Mouse (Mus musculus) neural tube, embryonic 13.5 days (tissue): ENCODE results near the gene Ttll4. TPM values are rescaled to one million over a fixed set of nuclear protein-coding genes. Genes with fewer than 3 reads are reported as not detected.

Experiments used
- ATAC-seq: fragments of 200-750 bp; cut with Nextera tagmentation; 2 replicates; pipeline ENCODE4 v1.8.0; 2017; ENCODE audit warnings: low read depth, mild to moderate bottlenecking, moderate TSS enrichment, moderate library complexity
- H3K27ac ChIP-seq: fragments of 300-500 bp; sonication (generic); replicated peaks from 2 replicates; pipeline ENCODE4 v1.5.1; 2015; ENCODE audit warnings: moderate library complexity, mild to moderate bottlenecking, inconsistent platforms
- H3K27me3 ChIP-seq: fragments of 300-500 bp; sonication (generic); 2 replicates; pipeline ENCODE4 v1.6.1; 2015; ENCODE audit warnings: mild to moderate bottlenecking, inconsistent platforms
- H3K36me3 ChIP-seq: fragments of 300-500 bp; sonication (generic); 2 replicates; pipeline ENCODE4 v1.6.1; 2015; ENCODE audit warnings: mild to moderate bottlenecking, inconsistent platforms
- H3K4me1 ChIP-seq: fragments of 300-500 bp; sonication (generic); replicated peaks from 2 replicates; pipeline ENCODE4 v1.6.1; 2015; ENCODE audit warnings: inconsistent platforms
- H3K4me2 ChIP-seq: fragments of 300-500 bp; sonication (generic); 2 replicates; pipeline ENCODE4 v1.6.1; 2015; ENCODE audit warnings: inconsistent platforms, mild to moderate bottlenecking, moderate library complexity
- H3K4me3 ChIP-seq: fragments of 300-500 bp; sonication (generic); 2 replicates; pipeline ENCODE4 v1.5.1; 2015; ENCODE audit warnings: mild to moderate bottlenecking, inconsistent platforms
- H3K9ac ChIP-seq: fragments of 300-500 bp; sonication (generic); 2 replicates; pipeline ENCODE4 v1.6.1; 2015; ENCODE audit warnings: moderate library complexity, mild to moderate bottlenecking, inconsistent platforms
- H3K9me3 ChIP-seq: fragments of 300-500 bp; sonication (generic); 2 replicates; pipeline ENCODE4 v1.6.1; 2016; ENCODE audit warnings: inconsistent platforms
- WGBS: fragments of 180-500 bp; shearing (Covaris S2); methylation state at CpG from one replicate; pipeline ENCODE4 v1.1.7; 2015; 5-methylcytosine and 5-hydroxymethylcytosine counted together
- polyA plus RNA-seq: library from polyadenylated mRNA; unstranded; fragments of >200 nt; fragmentation: Nextera tagmentation; extraction: Ambion mirVana; gene quantifications from 2 replicates; pipeline ENCODE4 v1.2.1, GENCODE M21; 2015

Ttll4 gene
- polyA plus RNA-seq, 1 experiment from 2014 or later = 7.7 TPM

GRCm38 (mm10) chr1:74736977-74737376, 75.4 kb downstream of the Ttll4 start:
- Histone ChIP-seq H3K4me2 (no peak overlapping the region), H3K36me3 (no peaks in the 10 kb centered on the region), H3K4me3 (no peak overlapping the region), H3K9me3 (no peaks in the 10 kb centered on the region), H3K9ac (no peak overlapping the region), H3K4me1 (no peaks in the 10 kb centered on the region), H3K27me3 (no peaks in the 10 kb centered on the region), H3K27ac (no peak overlapping the region)
- 90% methylated on average over 12 of the region's 12 CpGs for WGBS
- ATAC-seq = no peak

GRCm38 (mm10) chr1:74737500-74737899, 76.0 kb downstream of the Ttll4 start:
- no peaks in the 10 kb centered on the region for H3K36me3 ChIP-seq
- H3K4me2 ChIP-seq = no peak overlapping the region
- whole genome bisulfite sequencing = 89% methylated on average over 7 of the region's 7 CpGs
- H3K9ac ChIP-seq = no peak overlapping the region
- H3K4me1 ChIP-seq = no peaks in the 10 kb centered on the region
- no peak for ATAC-seq
- H3K9me3 ChIP-seq = no peaks in the 10 kb centered on the region
- no peak overlapping the region for H3K27ac ChIP-seq
- H3K27me3 ChIP-seq = no peaks in the 10 kb centered on the region
- no peak overlapping the region for H3K4me3 ChIP-seq

GRCm38 (mm10) chr1:74740846-74741245, 79.3 kb downstream of the Ttll4 start:
- Histone ChIP-seq H3K27ac (no peak overlapping the region), H3K9ac (no peak overlapping the region), H3K4me2 (no peak overlapping the region), H3K9me3 (no peaks in the 10 kb centered on the region), H3K4me1 (no peaks in the 10 kb centered on the region), H3K36me3 (no peaks in the 10 kb centered on the region), H3K4me3 (no peak overlapping the region), H3K27me3 (no peaks in the 10 kb centered on the region)
- 78% methylated on average over 7 of the region's 7 CpGs for WGBS
- ATAC-seq = no peak

- Histone ChIP-seq H3K27ac (no peak overlapping the region), H3K36me3 (no peaks in the 10 kb centered on the region), H3K4me1 (peaks cover 5% of the 10 kb centered on the region; the same call in 1 of the 2 replicates), H3K9ac (no peak overlapping the region), H3K4me3 (no peak overlapping the region), H3K27me3 (peaks cover 24% of the 10 kb centered on the region), H3K4me2 (no peak overlapping the region), H3K9me3 (no peaks in the 10 kb centered on the region)
- 78% methylated on average over 5 of the region's 5 CpGs for WGBS
- ATAC-seq = no peak
Measured at GRCm38 (mm10) chr1:74747335-74747734, 85.8 kb downstream of the Ttll4 start.

- peak within 1 kb of the TSS; percentile 39; the same call in 1 of the 2 replicates for H3K9ac ChIP-seq
- peaks cover 24% of the 10 kb centered on the region for H3K27me3 ChIP-seq
- H3K4me2 ChIP-seq = peak within 1 kb of the TSS; percentile 48
- H3K4me3 ChIP-seq = peak within 1 kb of the TSS; percentile 2; the same call in 1 of the 2 replicates
- H3K36me3 ChIP-seq = no peaks in the 10 kb centered on the region
- H3K4me1 ChIP-seq = peaks cover 5% of the 10 kb centered on the region; the same call in 1 of the 2 replicates
- no peaks in the 10 kb centered on the region for H3K9me3 ChIP-seq
- H3K27ac ChIP-seq = no peak within 1 kb of the TSS
- ATAC-seq = no peak
- WGBS = 13% methylated on average over 30 of the region's 30 CpGs
Measured at GRCm38 (mm10) chr1:74748643-74749271, 87.2 kb downstream of the Ttll4 start, which contains the start of gene Prkag3. Gene Prkag3, minus strand, starts transcription at chr1:74749221.

GRCm38 (mm10) chr1:74749301-74749700, 87.8 kb downstream of the Ttll4 start:
- no peak overlapping the region for H3K27ac ChIP-seq
- no peak overlapping the region for H3K9ac ChIP-seq
- WGBS = 76% methylated on average over 7 of the region's 7 CpGs
- ATAC-seq = no peak
- no peak overlapping the region for H3K4me3 ChIP-seq
- H3K4me1 ChIP-seq = peaks cover 5% of the 10 kb centered on the region; the same call in 1 of the 2 replicates
- H3K27me3 ChIP-seq = peaks cover 24% of the 10 kb centered on the region
- H3K4me2 ChIP-seq = no peak overlapping the region
- H3K36me3 ChIP-seq = no peaks in the 10 kb centered on the region
- no peaks in the 10 kb centered on the region for H3K9me3 ChIP-seq

GRCm38 (mm10) chr1:74750683-74751082, 89.1 kb downstream of the Ttll4 start:
- 84% methylated on average over 4 of the region's 4 CpGs for WGBS

GRCm38 (mm10) chr1:74752150-74752549, 90.6 kb downstream of the Ttll4 start:
- H3K4me2 ChIP-seq = no peak overlapping the region
- peaks cover 21% of the 10 kb centered on the region for H3K27me3 ChIP-seq
- H3K9ac ChIP-seq = no peak overlapping the region
- ATAC-seq = no peak
- peaks cover 5% of the 10 kb centered on the region; the same call in 1 of the 2 replicates for H3K4me1 ChIP-seq
- no peak overlapping the region for H3K4me3 ChIP-seq
- 83% methylated on average over 8 of the region's 8 CpGs for WGBS
- no peaks in the 10 kb centered on the region for H3K36me3 ChIP-seq
- no peak overlapping the region for H3K27ac ChIP-seq
- no peaks in the 10 kb centered on the region for H3K9me3 ChIP-seq

More at GRCm38 (mm10) chr1:74750683-74751082, 89.1 kb downstream of the Ttll4 start:
- Histone ChIP-seq H3K9me3 (no peaks in the 10 kb centered on the region), H3K4me1 (peaks cover 5% of the 10 kb centered on the region; the same call in 1 of the 2 replicates), H3K9ac (no peak overlapping the region), H3K36me3 (no peaks in the 10 kb centered on the region), H3K4me2 (no peak overlapping the region), H3K27me3 (peaks cover 24% of the 10 kb centered on the region), H3K27ac (no peak overlapping the region), H3K4me3 (no peak overlapping the region)
- ATAC-seq = no peak

GRCm38 (mm10) chr1:74752833-74753232, 91.3 kb downstream of the Ttll4 start:
- H3K36me3 ChIP-seq = no peaks in the 10 kb centered on the region
- no peak overlapping the region for H3K4me2 ChIP-seq
- no peak overlapping the region for H3K4me3 ChIP-seq
- no peak overlapping the region for H3K27ac ChIP-seq
- no peak for ATAC-seq
- no peaks in the 10 kb centered on the region for H3K9me3 ChIP-seq
- H3K4me1 ChIP-seq = peaks cover 5% of the 10 kb centered on the region; the same call in 1 of the 2 replicates
- peaks cover 14% of the 10 kb centered on the region for H3K27me3 ChIP-seq
- 97% methylated on average over 3 of the region's 3 CpGs for WGBS
- H3K9ac ChIP-seq = no peak overlapping the region

Other genes starting within 250 kb of the Ttll4 start
- 46.8 and 48.9 TPM in 2 replicates for gene Cnot9, start 155.7 kb upstream of the Ttll4 start, polyA plus RNA-seq
- gene Plcd4, start 118.9 kb upstream of the Ttll4 start, polyA plus RNA-seq = 6.5 and 8.7 TPM in 2 replicates
- 24.1 and 25.0 TPM in 2 replicates for gene Usp37, start 117.5 kb upstream of the Ttll4 start, polyA plus RNA-seq
- 6.7 and 7.5 TPM in 2 replicates for gene Zfp142, start 73.5 kb upstream of the Ttll4 start, polyA plus RNA-seq
- gene Bcs1l, start 73.5 kb upstream of the Ttll4 start, polyA plus RNA-seq = 21.7 and 22.2 TPM in 2 replicates
- gene Rnf25, start 60.3 kb upstream of the Ttll4 start, polyA plus RNA-seq = 42.7 and 44.6 TPM in 2 replicates
- gene Stk36, start 60.3 kb upstream of the Ttll4 start, polyA plus RNA-seq = 16.5 and 19.7 TPM in 2 replicates
- gene Cyp27a1, start 51.8 kb downstream of the Ttll4 start, polyA plus RNA-seq = 2.9 and 4.0 TPM in 2 replicates
- 0.39 TPM in 1 of 2 replicates, not detected in the other for gene Prkag3, start 87.5 kb downstream of the Ttll4 start, polyA plus RNA-seq
- 8.9 and 10.0 TPM in 2 replicates for gene Wnt6, start 110.1 kb downstream of the Ttll4 start, polyA plus RNA-seq
- 0.13 and 0.15 TPM in 2 replicates for gene Wnt10a, start 129.8 kb downstream of the Ttll4 start, polyA plus RNA-seq
- 7.8 and 9.0 TPM in 2 replicates for gene Cdk5r2, start 193.2 kb downstream of the Ttll4 start, polyA plus RNA-seq
- gene Fev, start 223.7 kb downstream of the Ttll4 start, polyA plus RNA-seq = 0.26 TPM in 1 of 2 replicates, not detected in the other
- 0.85 TPM in 1 of 2 replicates, not detected in the other for gene Cryba2, start 231.4 kb downstream of the Ttll4 start, polyA plus RNA-seq